Mouse (Mus musculus) lung, postnatal 4 days (tissue): ENCODE results near the gene Snx20.

ENCODE experiments used
- DNase-seq, 2 experiments: peaks; one replicate each; pipeline ENCODE4 v3.0.0; 2021

Snx20 gene

GRCm38 (mm10) chr8:88642734-88643564 lies 7.0 kb upstream of the Snx20 start:
- DNase-seq, result peak in 1 of 2 experiments; percentile 9

- no peak for DNase-seq
Measured at GRCm38 (mm10) chr8:88638908-88639307, 3.0 kb upstream of the Snx20 start.

- DNase-seq, result peak; percentile 43 to 54
Measured at GRCm38 (mm10) chr8:88637092-88638000, 1.4 kb upstream of the Snx20 start.

GRCm38 (mm10) chr8:88633343-88633765 lies 2.6 kb downstream of the Snx20 start:
- DNase-seq, result peak; percentile 49 to 64

GRCm38 (mm10) chr8:88631081-88631480 lies 4.8 kb downstream of the Snx20 start:
- DNase-seq, result peak; percentile 35 to 36

- peak in 1 of 2 experiments; percentile 36 for DNase-seq
Measured at GRCm38 (mm10) chr8:88630225-88630624, 5.7 kb downstream of the Snx20 start.

GRCm38 (mm10) chr8:88628001-88628774 lies 7.7 kb downstream of the Snx20 start:
- no peak for DNase-seq

GRCm38 (mm10) chr8:88627265-88627991 lies 8.5 kb downstream of the Snx20 start:
- DNase-seq, result peak; percentile 83 to 95

- no peak for DNase-seq
Measured at GRCm38 (mm10) chr8:88626940-88627264, 9.0 kb downstream of the Snx20 start.

- DNase-seq, result no peak
Measured at GRCm38 (mm10) chr8:88626433-88626832, 9.5 kb downstream of the Snx20 start.

GRCm38 (mm10) chr8:88624276-88624675 lies 11.7 kb downstream of the Snx20 start:
- DNase-seq, result no peak

GRCm38 (mm10) chr8:88623351-88623750 lies 12.6 kb downstream of the Snx20 start:
- no peak for DNase-seq

- DNase-seq, result peak; percentile 75 to 86
Measured at GRCm38 (mm10) chr8:88621408-88621807, 14.5 kb downstream of the Snx20 start.

- no peak for DNase-seq
Measured at GRCm38 (mm10) chr8:88620931-88621330, 15.0 kb downstream of the Snx20 start.

GRCm38 (mm10) chr8:88619513-88619912 lies 16.4 kb downstream of the Snx20 start:
- no peak for DNase-seq

- DNase-seq, result no peak
Measured at GRCm38 (mm10) chr8:88618612-88619011, 17.3 kb downstream of the Snx20 start.

GRCm38 (mm10) chr8:88614981-88615380 lies 20.9 kb downstream of the Snx20 start:
- DNase-seq, result no peak

GRCm38 (mm10) chr8:88610271-88610670 lies 25.7 kb downstream of the Snx20 start:
- no peak for DNase-seq

GRCm38 (mm10) chr8:88609036-88609435 lies 26.9 kb downstream of the Snx20 start:
- no peak for DNase-seq

GRCm38 (mm10) chr8:88605361-88606040 lies 30.4 kb downstream of the Snx20 start:
- peak; percentile 43 to 65 for DNase-seq
